Mouse (Mus musculus): ENCODE results near the gene Clip2.

GRCm38 (mm10) chr5:134501453-134501852, 50.8 kb downstream of the Clip2 start:
- TF ChIP-seq CTCF (IDR thresholded peaks at IDR 0.05; ENCODE audit: borderline replicate concordance, control insufficient read depth, extremely low read depth, insufficient read depth, low read length, poor library complexity) (no peak), POLR2A (IDR thresholded peaks at IDR 0.05; ENCODE audit: control insufficient read depth, extremely low read depth, insufficient read depth, low read length, poor library complexity) (no peak)
